Mouse (Mus musculus): ENCODE results near the gene Dlgap1.

Dlgap1 gene

GRCm38 (mm10) chr17:70754638-70755037 is 785.8 kb downstream of the Dlgap1 start:
- no peak for DNase-seq (ENCODE audit: low read depth, low spot score)

- DNase-seq (ENCODE audit: low read depth, low spot score) = peak; percentile 63
Measured at GRCm38 (mm10) chr17:70755039-70755668, 786.3 kb downstream of the Dlgap1 start.

- no peak for DNase-seq (ENCODE audit: low read depth, low spot score)
Measured at GRCm38 (mm10) chr17:70755669-70756263, 786.9 kb downstream of the Dlgap1 start.

GRCm38 (mm10) chr17:70762001-70762400 is 793.1 kb downstream of the Dlgap1 start:
- DNase-seq (ENCODE audit: low read depth, low spot score) = no peak

GRCm38 (mm10) chr17:70762634-70763033 is 793.8 kb downstream of the Dlgap1 start:
- DNase-seq (ENCODE audit: low read depth, low spot score) = no peak

- DNase-seq (ENCODE audit: low read depth, low spot score) = no peak
Measured at GRCm38 (mm10) chr17:70765337-70765736, 796.5 kb downstream of the Dlgap1 start.

GRCm38 (mm10) chr17:70765976-70766375 is 797.1 kb downstream of the Dlgap1 start:
- DNase-seq (ENCODE audit: low read depth, low spot score) = no peak

GRCm38 (mm10) chr17:70772120-70772899 is 803.4 kb downstream of the Dlgap1 start:
- no peak for DNase-seq (ENCODE audit: low read depth, low spot score)

- no peak for DNase-seq (ENCODE audit: low read depth, low spot score)
Measured at GRCm38 (mm10) chr17:70779770-70780169, 810.9 kb downstream of the Dlgap1 start.

- no peak for DNase-seq (ENCODE audit: low read depth, low spot score)
Measured at GRCm38 (mm10) chr17:70780726-70781689, 812.1 kb downstream of the Dlgap1 start.

GRCm38 (mm10) chr17:70783273-70783672 is 814.4 kb downstream of the Dlgap1 start:
- DNase-seq (ENCODE audit: low read depth, low spot score) = no peak

- DNase-seq (ENCODE audit: low read depth, low spot score) = no peak
Measured at GRCm38 (mm10) chr17:70787366-70787765, 818.5 kb downstream of the Dlgap1 start.

- no peak for DNase-seq (ENCODE audit: low read depth, low spot score)
Measured at GRCm38 (mm10) chr17:70790801-70791200, 821.9 kb downstream of the Dlgap1 start.

GRCm38 (mm10) chr17:70791596-70792275 is 822.9 kb downstream of the Dlgap1 start:
- DNase-seq (ENCODE audit: low read depth, low spot score) = no peak

GRCm38 (mm10) chr17:70794291-70794690 is 825.4 kb downstream of the Dlgap1 start:
- DNase-seq (ENCODE audit: low read depth, low spot score) = peak; percentile 17

- DNase-seq (ENCODE audit: low read depth, low spot score) = no peak
Measured at GRCm38 (mm10) chr17:70794722-70795121, 825.8 kb downstream of the Dlgap1 start.

- DNase-seq (ENCODE audit: low read depth, low spot score) = no peak
Measured at GRCm38 (mm10) chr17:70795196-70795595, 826.3 kb downstream of the Dlgap1 start.

GRCm38 (mm10) chr17:70796940-70797772 is 828.3 kb downstream of the Dlgap1 start:
- no peak for DNase-seq (ENCODE audit: low read depth, low spot score)

- DNase-seq (ENCODE audit: low read depth, low spot score) = no peak
Measured at GRCm38 (mm10) chr17:70797773-70798045, 828.8 kb downstream of the Dlgap1 start.

- no peak for DNase-seq (ENCODE audit: low read depth, low spot score)
Measured at GRCm38 (mm10) chr17:70799266-70799665, 830.4 kb downstream of the Dlgap1 start.
